Mouse (Mus musculus) right cerebral cortex, postnatal 36 days (tissue): ENCODE measurements around the gene Flvcr2.

Experiments used
- DNase-seq, 2 experiments: peaks; one replicate each; pipeline ENCODE4 v3.0.0; 2022; ENCODE audit warnings: low spot score in 2 of 2, mixed read lengths in 1 of 2

The Flvcr2 gene

GRCm38 (mm10) chr12:85794094-85794493, 47.8 kb downstream of the Flvcr2 start:
- DNase-seq: no peak

GRCm38 (mm10) chr12:85795551-85795950, 49.2 kb downstream of the Flvcr2 start:
- DNase-seq: no peak

- DNase-seq: no peak
Observed at GRCm38 (mm10) chr12:85800031-85800430, 53.7 kb downstream of the Flvcr2 start.

- DNase-seq: no peak
Observed at GRCm38 (mm10) chr12:85809726-85810125, 63.4 kb downstream of the Flvcr2 start.

- DNase-seq: no peak
Observed at GRCm38 (mm10) chr12:85810959-85811358, 64.6 kb downstream of the Flvcr2 start.

GRCm38 (mm10) chr12:85811676-85812075, 65.3 kb downstream of the Flvcr2 start:
- DNase-seq: no peak

GRCm38 (mm10) chr12:85813599-85813998, 67.3 kb downstream of the Flvcr2 start:
- DNase-seq: no peak

GRCm38 (mm10) chr12:85822051-85822450, 75.7 kb downstream of the Flvcr2 start:
- no peak for DNase-seq

GRCm38 (mm10) chr12:85824438-85825264, 78.3 kb downstream of the Flvcr2 start, which contains the start of the genes Erg28 and Ttll5:
TSS of gene Erg28 (minus strand) at chr12:85824550.
TSS of gene Ttll5 (plus strand) at chr12:85824659.
- peak; percentile 93 to 95 for DNase-seq

- DNase-seq: no peak
Observed at GRCm38 (mm10) chr12:85825361-85825760, 79.0 kb downstream of the Flvcr2 start.

- DNase-seq: no peak
Observed at GRCm38 (mm10) chr12:85825822-85826221, 79.5 kb downstream of the Flvcr2 start.

GRCm38 (mm10) chr12:85828856-85829255, 82.5 kb downstream of the Flvcr2 start:
- no peak for DNase-seq

GRCm38 (mm10) chr12:85829866-85830265, 83.5 kb downstream of the Flvcr2 start:
- no peak for DNase-seq

GRCm38 (mm10) chr12:85830691-85831090, 84.4 kb downstream of the Flvcr2 start:
- DNase-seq: no peak

GRCm38 (mm10) chr12:85834543-85834942, 88.2 kb downstream of the Flvcr2 start:
- no peak for DNase-seq

GRCm38 (mm10) chr12:85837765-85838164, 91.4 kb downstream of the Flvcr2 start:
- DNase-seq: no peak

GRCm38 (mm10) chr12:85839371-85840000, 93.1 kb downstream of the Flvcr2 start:
- DNase-seq: no peak

GRCm38 (mm10) chr12:85848164-85848958, 102.0 kb downstream of the Flvcr2 start:
- peak in 1 of 2 experiments; percentile 23 for DNase-seq

- DNase-seq: no peak
Observed at GRCm38 (mm10) chr12:85850661-85851060, 104.3 kb downstream of the Flvcr2 start.

GRCm38 (mm10) chr12:85853836-85854235, 107.5 kb downstream of the Flvcr2 start:
- DNase-seq: no peak

GRCm38 (mm10) chr12:85854271-85854670, 107.9 kb downstream of the Flvcr2 start:
- DNase-seq: no peak

GRCm38 (mm10) chr12:85857300-85857699, 111.0 kb downstream of the Flvcr2 start:
- DNase-seq: no peak
